Mouse (Mus musculus) T-cell, adult 66 days (primary cell): ENCODE data around the gene Olfr1295. TPM values are rescaled to one million over a fixed set of nuclear protein-coding genes. Genes with fewer than 3 reads are reported as not detected.

Source experiments
- total RNA-seq, 2 experiments: library from RNA; stranded (reverse); gene quantifications; 3 replicates in 1 of 2; 4 replicates in 1 of 2; pipeline ENCODE4 v1.2.4; 2023

Gene Olfr1295
- not detected for total RNA-seq

GRCm38 (mm10) chr2:111569581-111569980 is at the start of gene Olfr1295:
TSS of gene Olfr1295 (minus strand) at chr2:111569681.

GRCm38 (mm10) chr2:111540191-111540590 is 29.3 kb downstream of the Olfr1295 start, which contains the start of gene Olfr1294:
TSS of gene Olfr1294 (minus strand) at chr2:111540291.

GRCm38 (mm10) chr2:111524903-111525302 is 44.6 kb downstream of the Olfr1295 start, which contains the start of gene Olfr1293-ps:
TSS of gene Olfr1293-ps (plus strand) at chr2:111525203.

Other genes with a start within 250 kb of the Olfr1295 start
- gene Olfr1281, start 243.2 kb downstream of the Olfr1295 start, total RNA-seq = not detected
- gene Olfr1282, start 233.6 kb downstream of the Olfr1295 start, total RNA-seq = not detected
- not detected for gene Olfr1283, start 202.9 kb downstream of the Olfr1295 start, total RNA-seq
- gene Olfr1284, start 194.2 kb downstream of the Olfr1295 start, total RNA-seq = not detected
- gene Olfr1286, start 146.6 kb downstream of the Olfr1295 start, total RNA-seq = not detected
- not detected for gene Olfr1287, start 120.5 kb downstream of the Olfr1295 start, total RNA-seq
- gene Olfr1288, start 95.6 kb downstream of the Olfr1295 start, total RNA-seq = not detected
- not detected for gene Olfr1289, start 88.9 kb downstream of the Olfr1295 start, total RNA-seq
- gene Olfr1290, start 75.9 kb downstream of the Olfr1295 start, total RNA-seq = not detected
- not detected for gene Olfr1291-ps1, start 72.5 kb downstream of the Olfr1295 start, total RNA-seq
- not detected for gene Olfr1293-ps, start 44.5 kb downstream of the Olfr1295 start, total RNA-seq
- gene Olfr1294, start 29.4 kb downstream of the Olfr1295 start, total RNA-seq = not detected
- gene Olfr1297, start 56.8 kb upstream of the Olfr1295 start, total RNA-seq = not detected
- gene Olfr1298, start 79.5 kb upstream of the Olfr1295 start, total RNA-seq = not detected
- not detected for gene Olfr1299, start 91.7 kb upstream of the Olfr1295 start, total RNA-seq
- not detected for gene Olfr1301, start 181.3 kb upstream of the Olfr1295 start, total RNA-seq
- gene Olfr1302, start 207.7 kb upstream of the Olfr1295 start, total RNA-seq = not detected